8 mouse cellular contexts compared by ENCODE assay signal in genomic region chr5:17575183-17575495, GRCm38 (mm10). TPM values are rescaled to one million over a fixed set of nuclear protein-coding genes. Genes with fewer than 3 reads are reported as not detected.
DNase-seq lines count a peak whose midpoint lies in the region; ATAC-seq and TF ChIP-seq lines count a peak whose summit lies in the region.

No protein-coding gene starts in this region.

- 0 out of 2 replicates have a peak overlapping the region, but pooled peaks have one; percentile 75 for H3K27ac ChIP-seq in heart, embryonic 15.5 days
- H3K27ac ChIP-seq in cortical plate, adult 2 months (ENCODE audit: insufficient read depth, low read length) = no peak overlapping the region
- 0 out of 2 replicates have a peak overlapping the region, but pooled peaks have one; percentile 43 for H3K27ac ChIP-seq in hindbrain, embryonic 14.5 days
- H3K27ac ChIP-seq in midbrain, embryonic 16.5 days (ENCODE audit: low read length) = no peak overlapping the region

- DNase-seq in heart, postnatal 25 days (ENCODE audit: low spot score) = no peak
- DNase-seq in hindbrain, embryonic 14.5 days (ENCODE audit: low spot score) = no peak
- DNase-seq in layer of hippocampus, adult 9-10 months (ENCODE audit: low spot score) = no peak
- DNase-seq in spleen, postnatal 36 days (ENCODE audit: low spot score in 2 of 2) = no peak
- DNase-seq in testis, postnatal 14 days (ENCODE audit: low spot score) = no peak

- intact Hi-C loops in heart, postnatal 25 days (cut with DNase I) = loop anchor here (10.0 kb wide), 2 partner anchors 460 to 640 kb away; no protein-coding TSS in a partner anchor

- H3K4me2 ChIP-seq in heart, embryonic 15.5 days = peak overlapping the region; percentile 89
- H3K4me2 ChIP-seq in hindbrain, embryonic 14.5 days (replicated peaks) = peak overlapping the region; percentile 95
- H3K4me2 ChIP-seq in midbrain, embryonic 16.5 days (ENCODE audit: low read length) = peak overlapping the region; percentile 84

- H3K36me3 ChIP-seq in heart, embryonic 15.5 days = no peaks in the 10 kb centered on the region
- H3K36me3 ChIP-seq in hindbrain, embryonic 14.5 days (replicated peaks; ENCODE audit: control insufficient read depth, insufficient read depth) = no peaks in the 10 kb centered on the region
- H3K36me3 ChIP-seq in midbrain, embryonic 16.5 days (ENCODE audit: control insufficient read depth, insufficient read depth, low read length) = no peaks in the 10 kb centered on the region

- no peaks in the 10 kb centered on the region for H3K9me3 ChIP-seq in heart, embryonic 15.5 days (replicated peaks)
- H3K9me3 ChIP-seq in hindbrain, embryonic 14.5 days (ENCODE audit: control insufficient read depth, low read length) = no peaks in the 10 kb centered on the region
- no peaks in the 10 kb centered on the region for H3K9me3 ChIP-seq in midbrain, embryonic 16.5 days (replicated peaks; ENCODE audit: control insufficient read depth, low read length, poor library complexity, severe bottlenecking)

- no peak for TF ChIP-seq POLR2A in cortical plate, adult 2 months (IDR thresholded peaks at IDR 0.05; ENCODE audit: extremely low read depth, insufficient read depth, low read length)

- H3K4me3 ChIP-seq in heart, embryonic 15.5 days = peak overlapping the region; percentile 82
- H3K4me3 ChIP-seq in cortical plate, adult 2 months (ENCODE audit: insufficient read depth, low read length) = peak overlapping the region; percentile 52
- H3K4me3 ChIP-seq in hindbrain, embryonic 14.5 days (replicated peaks; ENCODE audit: low read length) = peak overlapping the region; percentile 76
- H3K4me3 ChIP-seq in midbrain, embryonic 16.5 days (ENCODE audit: low read depth, low read length) = peak overlapping the region; percentile 66

- ATAC-seq in heart, embryonic 15.5 days (replicated peaks; ENCODE audit: insufficient number of reproducible peaks, insufficient read depth, low FRiP score, low read depth) = no peak
- ATAC-seq in hindbrain, embryonic 14.5 days (ENCODE audit: low FRiP score) = no peak
- no peak for ATAC-seq in midbrain, embryonic 16.5 days

- TF ChIP-seq CTCF in cortical plate, adult 2 months (IDR thresholded peaks at IDR 0.05; ENCODE audit: extremely low read depth, insufficient read depth, low read length) = no peak

- peak overlapping the region; percentile 66 for H3K9ac ChIP-seq in heart, embryonic 15.5 days
- H3K9ac ChIP-seq in hindbrain, embryonic 14.5 days = peak overlapping the region; percentile 68
- H3K9ac ChIP-seq in midbrain, embryonic 16.5 days (ENCODE audit: low read depth, low read length) = 0 out of 2 replicates have a peak overlapping the region, but pooled peaks have one; percentile 75

- WGBS in heart, embryonic 15.5 days = 21% methylated on average over 7 of the region's 7 CpGs
- WGBS in hindbrain, embryonic 14.5 days = 18% methylated on average over 7 of the region's 7 CpGs
- 23% methylated on average over 7 of the region's 7 CpGs for WGBS in midbrain, embryonic 16.5 days

- no peaks in the 10 kb centered on the region for H3K27me3 ChIP-seq in heart, embryonic 15.5 days
- H3K27me3 ChIP-seq in hindbrain, embryonic 14.5 days (ENCODE audit: control insufficient read depth, insufficient read depth, low read length) = peaks cover 6% of the 10 kb centered on the region
- H3K27me3 ChIP-seq in midbrain, embryonic 16.5 days (ENCODE audit: control insufficient read depth, insufficient read depth, low read depth, low read length) = no peaks in the 10 kb centered on the region

- H3K4me1 ChIP-seq in heart, embryonic 15.5 days (replicated peaks) = no peaks in the 10 kb centered on the region; the same call in 1 of the 2 replicates
- H3K4me1 ChIP-seq in cortical plate, adult 2 months (ENCODE audit: control insufficient read depth, insufficient read depth, low read length) = no peaks in the 10 kb centered on the region; the same call in 1 of the 2 replicates
- H3K4me1 ChIP-seq in hindbrain, embryonic 14.5 days (replicated peaks; ENCODE audit: control insufficient read depth, insufficient read depth, low read length) = peaks cover 3% of the 10 kb centered on the region
- H3K4me1 ChIP-seq in midbrain, embryonic 16.5 days (ENCODE audit: control insufficient read depth, insufficient read depth, low read length) = 0 out of 2 replicates have a peak, but pooled peaks cover 3% of the 10 kb centered on the region

RNA-seq across cellular contexts. Expression of gene Sema3c, which starts 1.1 kb away (rescaled TPM):
- polyA plus RNA-seq in heart, embryonic 15.5 days (2015; fragmentation: Nextera tagmentation; extraction: Ambion mirVana) = 9.1 and 12.4 TPM in 2 replicates
- 10 to 100 TPM; 18.3 to 19.4 TPM for total RNA-seq in heart, postnatal 25 days (2021)
- polyA plus RNA-seq in cortical plate, adult 2 months (2012; rRNA removed) = 9.4 and 11.2 TPM in 2 replicates
- 22.0 and 25.8 TPM in 2 replicates for polyA plus RNA-seq in hindbrain, embryonic 14.5 days (2014; fragmentation: Nextera tagmentation; extraction: Ambion mirVana)
- 13.6 and 15.5 TPM in 2 replicates for polyA plus RNA-seq in midbrain, embryonic 16.5 days (2015; fragmentation: Nextera tagmentation; extraction: Ambion mirVana)

Comparison
In these comparisons a context has a peak if more than half of its experiments do, and no peak if none do; other contexts are left out.
1. H3K27ac ChIP-seq: peak in heart, embryonic 15.5 days (single experiment) and hindbrain, embryonic 14.5 days (single experiment); none in cortical plate, adult 2 months (single experiment) and midbrain, embryonic 16.5 days (single experiment).
2. Peak in every context shown above with its lines, with median percentiles within 50 percentile points of each other: H3K4me2 ChIP-seq, H3K4me3 ChIP-seq and H3K9ac ChIP-seq.